Mouse (Mus musculus) liver, adult 10 weeks (tissue): ENCODE data around the gene 2300003K06Rik. TPM values are rescaled to one million over a fixed set of nuclear protein-coding genes. Genes with fewer than 3 reads are reported as not detected.

ENCODE experiments used
- polyA plus RNA-seq: library from polyadenylated mRNA; stranded (reverse); fragments of 350-450 nt; fragmentation: Illumina TruSeq; extraction: RNeasy Lipid Tissue Mini Kit (QIAGEN cat#74804); gene quantifications from one replicate; pipeline ENCODE4 v1.2.3, GENCODE M21; 2014; ENCODE audit warnings: low read depth, low replicate concordance

Gene 2300003K06Rik
- not detected for polyA plus RNA-seq

DNA sequence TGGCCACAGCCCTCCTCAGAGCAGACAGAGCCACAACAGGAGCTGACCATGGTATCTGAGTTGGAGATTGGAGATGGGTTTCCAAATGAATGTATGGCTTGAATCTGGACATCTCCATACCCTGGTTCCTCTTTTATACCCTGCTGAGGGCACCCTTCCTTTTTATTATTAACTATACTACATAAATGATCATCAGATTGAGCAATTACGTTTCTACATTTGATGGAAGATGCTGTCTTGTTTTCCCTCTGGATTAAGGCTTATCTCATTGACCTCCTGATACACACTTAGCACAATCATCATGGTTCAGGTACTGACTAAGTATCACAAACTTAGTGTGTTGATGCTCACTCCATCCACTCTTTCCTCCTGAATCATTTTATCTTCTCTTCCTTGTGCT is at the start of gene 2300003K06Rik:
Gene 2300003K06Rik, minus strand, starts transcription at position 101 of the 400 bp plus-strand sequence.

DNA sequence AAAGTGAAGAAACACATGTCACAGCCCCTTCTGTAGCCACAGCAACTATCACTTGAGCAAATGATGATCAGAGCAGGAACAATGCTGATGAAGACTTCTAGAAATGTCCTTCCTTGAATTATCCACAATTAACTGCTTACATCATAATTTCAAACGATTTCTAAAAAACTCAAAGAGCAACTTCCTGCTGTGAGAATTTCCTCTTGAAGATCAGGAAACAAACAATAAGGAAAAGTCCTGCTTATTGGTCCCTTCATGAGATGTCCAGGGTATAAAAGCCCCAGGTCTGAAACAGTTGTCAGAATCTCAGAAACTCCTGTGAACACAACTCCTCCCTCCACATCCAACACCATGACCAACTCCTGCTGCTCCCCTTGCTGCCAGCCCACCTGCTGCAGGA is 41.0 kb upstream of the 2300003K06Rik start, which contains the start of gene Gm11567:
Gene Gm11567, plus strand, starts transcription at position 301 of the 400 bp plus-strand sequence.

DNA sequence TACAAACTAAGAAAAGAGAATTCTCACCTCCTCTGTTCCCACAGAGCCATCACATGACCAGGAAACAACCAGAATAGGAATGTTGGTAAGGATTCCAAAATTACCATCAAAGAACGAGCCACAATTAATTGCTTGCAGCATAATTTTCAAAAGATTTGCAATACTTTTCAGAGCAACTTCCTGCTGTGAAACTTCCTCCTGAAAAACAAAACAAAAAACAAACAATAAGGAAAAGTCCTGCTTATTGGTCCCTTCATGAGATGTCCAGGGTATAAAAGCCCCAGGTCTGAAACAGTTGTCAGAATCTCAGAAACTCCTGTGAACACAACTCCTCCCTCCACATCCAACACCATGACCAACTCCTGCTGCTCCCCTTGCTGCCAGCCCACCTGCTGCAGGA is 35.2 kb upstream of the 2300003K06Rik start, which contains the start of gene Krtap9-1:
Gene Krtap9-1, plus strand, starts transcription at position 301 of the 400 bp plus-strand sequence.

DNA sequence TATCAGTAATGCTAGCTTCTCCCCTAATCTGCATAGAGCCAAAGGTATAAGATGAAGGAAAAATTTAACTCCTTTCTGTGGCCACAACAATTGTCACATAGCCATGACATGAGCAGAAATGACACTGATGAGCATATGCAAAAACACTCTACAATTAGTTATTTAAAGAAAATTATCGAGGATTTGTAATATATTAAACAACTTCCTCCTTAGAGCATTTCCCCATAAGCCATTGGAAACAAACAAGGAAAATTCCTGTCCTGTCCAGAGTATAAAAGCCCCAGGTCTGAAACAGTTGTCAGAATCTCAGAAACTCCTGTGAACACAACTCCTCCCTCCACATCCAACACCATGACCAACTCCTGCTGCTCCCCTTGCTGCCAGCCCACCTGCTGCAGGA is 26.3 kb upstream of the 2300003K06Rik start, which contains the start of gene Gm11559:
Gene Gm11559, plus strand, starts transcription at position 301 of the 400 bp plus-strand sequence.

DNA sequence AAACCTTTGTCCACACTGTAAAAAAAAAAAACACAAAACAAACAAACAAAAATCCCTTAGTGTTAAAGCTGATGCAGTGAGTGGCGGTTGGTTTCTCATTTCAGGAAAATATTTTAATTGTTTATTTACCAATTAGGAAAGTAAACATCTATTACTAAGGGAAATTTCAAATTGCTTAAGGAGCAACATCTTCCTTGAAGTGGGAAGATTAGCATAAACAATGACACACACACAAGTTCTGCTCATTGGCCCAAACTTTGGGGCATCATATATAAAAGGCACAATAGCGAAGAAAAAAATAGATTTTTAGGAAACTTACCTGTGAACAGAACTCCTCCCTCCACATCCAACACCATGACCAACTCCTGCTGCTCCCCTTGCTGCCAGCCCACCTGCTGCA is 19.8 kb upstream of the 2300003K06Rik start, which contains the start of gene Gm11568:
Gene Gm11568, plus strand, starts transcription at position 301 of the 400 bp plus-strand sequence.

DNA sequence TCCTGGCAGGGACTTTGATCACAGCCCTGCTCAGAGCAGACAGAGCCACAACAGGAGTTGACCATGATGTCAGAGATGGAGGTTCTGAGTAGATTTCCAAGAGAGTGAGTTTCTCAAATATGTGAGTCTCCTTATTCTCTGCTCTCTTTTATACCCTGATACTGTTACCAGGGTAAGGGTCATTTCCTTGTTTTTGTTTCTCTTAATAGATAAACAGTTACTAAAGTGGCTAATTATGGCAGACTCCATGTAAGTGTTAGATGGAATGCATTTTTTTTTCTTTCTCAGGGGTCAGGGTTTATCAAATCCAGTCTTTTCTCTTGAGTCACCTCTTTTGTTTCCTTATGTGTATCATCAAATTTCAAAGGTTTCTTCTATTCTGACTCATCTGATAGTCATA is 13.6 kb upstream of the 2300003K06Rik start, which contains the start of gene Krtap4-16:
Gene Krtap4-16, minus strand, starts transcription at position 101 of the 400 bp plus-strand sequence.

DNA sequence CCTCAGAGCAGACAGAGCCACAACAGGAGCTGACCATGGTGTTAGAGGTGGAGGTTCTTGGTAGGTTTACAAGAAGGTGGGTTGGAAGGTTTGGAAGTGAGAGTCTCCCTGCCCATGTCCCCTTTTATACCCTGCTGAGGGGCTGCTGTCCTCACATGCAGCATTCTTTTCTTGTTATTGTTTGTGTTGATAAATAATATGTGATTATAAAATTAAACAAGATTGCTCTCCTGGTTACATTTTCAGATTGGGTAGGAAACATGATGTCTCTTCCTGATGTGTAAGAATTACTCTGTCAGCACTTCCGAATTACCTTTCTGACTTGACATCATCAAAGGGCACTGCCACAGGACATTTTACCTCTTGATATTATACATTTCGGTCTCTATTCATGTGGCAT is 22.3 kb downstream of the 2300003K06Rik start, which contains the start of gene Gm11564:
Gene Gm11564, minus strand, starts transcription at position 101 of the 400 bp plus-strand sequence.

DNA sequence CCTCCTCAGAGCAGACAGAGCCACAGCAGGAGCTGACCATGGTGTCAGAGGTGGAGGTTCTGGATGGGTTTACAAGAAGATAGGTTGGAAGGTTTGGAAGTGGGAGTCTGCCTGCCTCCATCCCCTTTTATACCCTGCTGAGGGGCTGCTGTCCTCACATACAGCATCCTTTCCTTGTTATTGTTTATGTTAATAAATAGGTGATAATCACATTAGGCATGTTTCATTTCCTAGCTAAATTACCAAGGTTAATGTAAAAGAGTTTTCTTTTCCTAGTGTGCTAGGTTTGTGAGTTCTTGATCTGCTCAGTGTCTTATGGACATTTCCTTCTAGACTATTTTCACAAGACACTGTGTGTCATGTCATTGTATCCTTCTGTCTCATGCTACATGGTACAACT is 28.1 kb downstream of the 2300003K06Rik start, which contains the start of gene Krtap4-13:
Gene Krtap4-13, minus strand, starts transcription at position 101 of the 400 bp plus-strand sequence.

DNA sequence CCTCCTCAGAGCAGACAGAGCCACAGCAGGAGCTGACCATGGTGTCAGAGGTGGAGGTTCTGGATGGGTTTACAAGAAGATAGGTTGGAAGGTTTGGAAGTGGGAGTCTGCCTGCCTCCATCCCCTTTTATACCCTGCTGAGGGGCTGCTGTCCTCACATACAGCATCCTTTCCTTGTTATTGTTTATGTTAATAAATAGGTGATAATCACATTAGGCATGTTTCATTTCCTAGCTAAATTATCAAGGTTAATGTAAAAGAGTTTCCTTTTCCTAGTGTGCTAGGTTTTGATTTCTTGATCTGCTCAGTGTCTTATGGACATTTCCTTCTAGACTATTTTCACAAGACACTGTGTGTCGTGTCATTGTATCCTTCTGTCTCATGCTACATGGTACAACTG is 33.5 kb downstream of the 2300003K06Rik start, which contains the start of gene Gm11554:
Gene Gm11554, minus strand, starts transcription at position 101 of the 400 bp plus-strand sequence.

DNA sequence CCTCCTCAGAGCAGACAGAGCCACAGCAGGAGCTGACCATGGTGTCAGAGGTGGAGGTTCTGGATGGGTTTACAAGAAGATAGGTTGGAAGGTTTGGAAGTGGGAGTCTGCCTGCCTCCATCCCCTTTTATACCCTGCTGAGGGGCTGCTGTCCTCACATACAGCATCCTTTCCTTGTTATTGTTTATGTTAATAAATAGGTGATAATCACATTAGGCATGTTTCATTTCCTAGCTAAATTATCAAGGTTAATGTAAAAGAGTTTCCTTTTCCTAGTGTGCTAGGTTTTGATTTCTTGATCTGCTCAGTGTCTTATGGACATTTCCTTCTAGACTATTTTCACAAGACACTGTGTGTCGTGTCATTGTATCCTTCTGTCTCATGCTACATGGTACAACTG is 39.0 kb downstream of the 2300003K06Rik start, which contains the start of gene Gm11569:
Gene Gm11569, minus strand, starts transcription at position 101 of the 400 bp plus-strand sequence.

DNA sequence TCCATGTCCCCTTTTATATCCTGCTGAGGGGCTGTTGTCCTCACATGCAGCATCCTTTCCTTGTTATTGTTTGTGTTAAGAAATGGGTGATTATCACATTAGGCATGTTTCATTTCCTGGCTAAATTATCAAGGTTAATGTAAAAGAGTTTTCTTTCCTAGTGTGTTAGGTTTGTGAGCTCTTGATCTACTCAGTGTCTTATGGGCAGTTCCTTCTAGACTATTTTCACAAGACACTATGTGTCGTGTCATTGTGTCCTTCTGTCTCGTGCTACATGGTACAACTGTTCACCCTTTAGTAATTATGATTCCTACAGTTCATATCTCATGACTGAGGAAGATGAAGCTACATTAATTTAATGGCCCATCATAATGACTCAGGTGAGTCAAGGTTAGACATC is 44.5 kb downstream of the 2300003K06Rik start, which contains the start of gene Gm11596:
Gene Gm11596, minus strand, starts transcription at position 101 of the 400 bp plus-strand sequence.

Other genes with a start within 250 kb of the 2300003K06Rik start
- gene Krtap1-3, start 246.7 kb downstream of the 2300003K06Rik start, polyA plus RNA-seq, result not detected
- not detected for gene Krtap9-3, start 240.0 kb downstream of the 2300003K06Rik start, polyA plus RNA-seq
- gene Gm11938, start 234.8 kb downstream of the 2300003K06Rik start, polyA plus RNA-seq, result not detected
- not detected for gene Gm11937, start 227.9 kb downstream of the 2300003K06Rik start, polyA plus RNA-seq
- gene Krtap2-4, start 223.2 kb downstream of the 2300003K06Rik start, polyA plus RNA-seq, result not detected
- gene Gm11562, start 217.6 kb downstream of the 2300003K06Rik start, polyA plus RNA-seq, result not detected
- gene Krtap4-1, start 209.8 kb downstream of the 2300003K06Rik start, polyA plus RNA-seq, result not detected
- gene Krtap4-2, start 203.0 kb downstream of the 2300003K06Rik start, polyA plus RNA-seq, result not detected
- gene Krtap4-7, start 194.0 kb downstream of the 2300003K06Rik start, polyA plus RNA-seq, result not detected
- gene Gm11555, start 187.8 kb downstream of the 2300003K06Rik start, polyA plus RNA-seq, result not detected
- gene Gm11563, start 179.1 kb downstream of the 2300003K06Rik start, polyA plus RNA-seq, result not detected
- not detected for gene Krtap4-6, start 172.1 kb downstream of the 2300003K06Rik start, polyA plus RNA-seq
- not detected for gene Gm14190, start 147.3 kb downstream of the 2300003K06Rik start, polyA plus RNA-seq
- not detected for gene Gm14180, start 103.8 kb downstream of the 2300003K06Rik start, polyA plus RNA-seq
- not detected for gene Gm11595, start 65.2 kb downstream of the 2300003K06Rik start, polyA plus RNA-seq
- gene Krtap4-8, start 57.4 kb downstream of the 2300003K06Rik start, polyA plus RNA-seq, result not detected
- not detected for gene Krtap4-9, start 52.9 kb downstream of the 2300003K06Rik start, polyA plus RNA-seq
- not detected for gene Gm11596, start 44.6 kb downstream of the 2300003K06Rik start, polyA plus RNA-seq
- not detected for gene Gm11569, start 39.1 kb downstream of the 2300003K06Rik start, polyA plus RNA-seq
- gene Gm11554, start 33.6 kb downstream of the 2300003K06Rik start, polyA plus RNA-seq, result not detected
- gene Krtap4-13, start 28.2 kb downstream of the 2300003K06Rik start, polyA plus RNA-seq, result not detected
- not detected for gene Gm11564, start 22.4 kb downstream of the 2300003K06Rik start, polyA plus RNA-seq
- not detected for gene Krtap4-16, start 13.5 kb upstream of the 2300003K06Rik start, polyA plus RNA-seq
- not detected for gene Gm11568, start 19.9 kb upstream of the 2300003K06Rik start, polyA plus RNA-seq
- not detected for gene Gm11559, start 26.4 kb upstream of the 2300003K06Rik start, polyA plus RNA-seq
- gene Krtap9-1, start 35.3 kb upstream of the 2300003K06Rik start, polyA plus RNA-seq, result not detected
- not detected for gene Gm11567, start 41.1 kb upstream of the 2300003K06Rik start, polyA plus RNA-seq
- gene Krtap31-1, start 69.9 kb upstream of the 2300003K06Rik start, polyA plus RNA-seq, result not detected
- gene Gm11565, start 76.7 kb upstream of the 2300003K06Rik start, polyA plus RNA-seq, result not detected
- gene Krtap31-2, start 98.2 kb upstream of the 2300003K06Rik start, polyA plus RNA-seq, result not detected
- gene Krtap9-5, start 110.4 kb upstream of the 2300003K06Rik start, polyA plus RNA-seq, result not detected
- not detected for gene Krtap29-1, start 141.0 kb upstream of the 2300003K06Rik start, polyA plus RNA-seq
- gene Krtap16-1, start 148.5 kb upstream of the 2300003K06Rik start, polyA plus RNA-seq, result not detected
- not detected for gene Krtap17-1, start 155.9 kb upstream of the 2300003K06Rik start, polyA plus RNA-seq
- gene Krt33a, start 178.1 kb upstream of the 2300003K06Rik start, polyA plus RNA-seq, result not detected
- gene Krt33b, start 191.8 kb upstream of the 2300003K06Rik start, polyA plus RNA-seq, result not detected
- not detected for gene Krt34, start 203.5 kb upstream of the 2300003K06Rik start, polyA plus RNA-seq
- not detected for gene Krt31, start 212.5 kb upstream of the 2300003K06Rik start, polyA plus RNA-seq